Mouse (Mus musculus): ENCODE results near the gene Gnai3.

Gene Gnai3

DNA sequence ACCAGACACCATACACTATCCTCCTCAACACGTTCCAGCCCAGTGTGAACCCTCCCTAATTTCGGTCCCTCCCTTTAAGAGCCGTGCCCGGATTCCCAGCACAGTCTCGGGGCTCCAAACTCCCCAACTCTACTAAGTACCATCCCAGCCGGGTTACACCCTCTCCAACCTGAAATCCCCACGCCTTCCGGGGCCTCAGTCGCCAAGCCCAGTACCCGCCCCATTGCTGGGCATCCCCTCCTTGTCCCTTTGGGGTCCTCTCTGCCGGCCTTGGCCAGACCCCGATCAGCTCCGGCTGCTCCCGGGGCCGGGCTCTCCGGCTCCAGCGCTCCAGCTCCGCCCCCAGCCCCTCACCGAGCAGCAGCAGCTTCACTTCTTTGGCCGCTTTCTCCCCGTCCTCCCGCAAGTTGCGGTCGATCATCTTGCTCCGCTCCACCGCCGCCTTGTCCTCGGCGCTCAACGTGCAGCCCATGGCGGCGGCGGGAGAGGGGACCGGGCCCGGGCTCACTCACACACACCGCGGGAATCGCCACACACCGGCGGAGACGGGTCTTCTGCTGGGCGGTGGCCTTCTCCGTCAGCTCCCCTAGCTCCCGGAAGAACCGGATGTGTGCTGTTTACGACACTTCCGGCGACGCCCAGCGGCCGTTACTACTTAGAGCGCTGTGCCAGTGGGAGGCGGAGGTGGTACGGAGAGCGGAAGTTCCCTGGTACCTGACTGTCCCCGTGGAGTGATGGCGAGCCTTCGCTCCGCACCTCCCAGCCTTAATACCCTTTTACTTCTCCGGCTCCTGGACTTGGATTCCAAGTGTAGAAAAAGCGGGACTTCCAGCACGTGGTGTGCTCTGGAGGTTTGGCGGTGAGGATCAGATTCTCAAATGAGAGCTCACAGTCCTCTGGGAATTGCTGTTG lies at the start of gene Gnai3:
Gnai3 (minus strand) TSS at position 613 of the 912 bp plus-strand sequence.
- peak; percentile 76 to 79 for DNase-seq (ENCODE audit: low spot score in 2 of 2)

DNA sequence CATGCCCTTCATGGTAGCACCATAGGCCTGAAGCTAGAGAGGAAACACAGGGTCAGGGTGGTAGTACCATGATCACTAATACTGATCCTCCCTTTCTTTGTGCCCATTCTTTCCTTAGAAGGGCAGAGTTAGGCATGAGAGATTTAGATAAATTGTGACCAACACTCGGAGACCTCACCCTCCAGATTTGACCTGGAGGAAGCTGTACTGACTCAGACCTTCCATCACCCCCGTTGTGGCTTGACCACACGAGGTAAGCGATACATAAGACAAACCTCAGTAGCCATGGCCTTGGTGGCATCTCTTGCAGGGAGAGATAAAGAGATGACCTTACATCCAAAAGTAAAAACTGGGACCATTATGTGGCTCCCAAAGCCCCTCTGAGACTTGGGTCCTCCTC lies 49.3 kb upstream of the Gnai3 start:
- no peak for DNase-seq (ENCODE audit: low spot score in 2 of 2)

DNA sequence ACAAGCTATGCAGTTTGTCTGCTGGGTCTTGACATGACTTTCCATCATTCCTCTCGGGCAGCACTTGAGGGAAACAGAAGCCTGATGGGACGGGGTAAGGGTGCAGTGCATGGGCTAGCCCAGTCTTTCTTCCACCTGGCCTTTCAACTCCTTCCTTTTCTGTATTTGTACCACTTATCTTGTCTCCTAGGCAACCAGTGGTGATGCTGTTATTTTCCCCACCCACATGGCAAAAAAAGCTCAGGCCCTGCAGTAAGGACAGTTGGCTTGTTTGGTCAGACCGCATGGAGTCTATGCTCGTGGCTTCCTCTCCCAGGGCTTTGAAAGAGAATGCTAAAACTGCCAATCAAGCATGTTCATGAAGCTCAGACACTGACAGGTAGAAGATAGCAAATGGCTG lies 47.7 kb upstream of the Gnai3 start:
- DNase-seq (ENCODE audit: low spot score in 2 of 2): no peak

DNA sequence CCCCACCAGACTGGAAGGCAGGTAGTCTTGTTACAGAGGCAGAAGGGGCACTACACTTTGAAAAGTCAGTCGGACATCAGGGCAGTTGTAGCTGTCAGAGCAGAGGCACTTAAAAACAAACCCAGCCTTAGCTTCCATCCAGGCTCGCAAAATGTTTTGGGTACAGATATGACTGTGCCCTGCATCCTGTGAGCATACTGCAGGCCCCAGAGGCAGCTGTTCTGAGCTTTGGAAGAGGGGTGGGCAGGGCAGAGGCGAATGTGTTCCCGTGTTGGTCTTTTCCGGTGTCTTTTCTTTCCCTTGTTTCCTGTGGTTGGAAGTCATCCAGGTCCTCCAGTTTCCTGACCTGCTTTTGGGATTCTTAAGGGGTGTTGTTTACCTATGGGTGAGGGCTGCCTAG lies 44.0 kb upstream of the Gnai3 start:
- DNase-seq (ENCODE audit: low spot score in 2 of 2): no peak

DNA sequence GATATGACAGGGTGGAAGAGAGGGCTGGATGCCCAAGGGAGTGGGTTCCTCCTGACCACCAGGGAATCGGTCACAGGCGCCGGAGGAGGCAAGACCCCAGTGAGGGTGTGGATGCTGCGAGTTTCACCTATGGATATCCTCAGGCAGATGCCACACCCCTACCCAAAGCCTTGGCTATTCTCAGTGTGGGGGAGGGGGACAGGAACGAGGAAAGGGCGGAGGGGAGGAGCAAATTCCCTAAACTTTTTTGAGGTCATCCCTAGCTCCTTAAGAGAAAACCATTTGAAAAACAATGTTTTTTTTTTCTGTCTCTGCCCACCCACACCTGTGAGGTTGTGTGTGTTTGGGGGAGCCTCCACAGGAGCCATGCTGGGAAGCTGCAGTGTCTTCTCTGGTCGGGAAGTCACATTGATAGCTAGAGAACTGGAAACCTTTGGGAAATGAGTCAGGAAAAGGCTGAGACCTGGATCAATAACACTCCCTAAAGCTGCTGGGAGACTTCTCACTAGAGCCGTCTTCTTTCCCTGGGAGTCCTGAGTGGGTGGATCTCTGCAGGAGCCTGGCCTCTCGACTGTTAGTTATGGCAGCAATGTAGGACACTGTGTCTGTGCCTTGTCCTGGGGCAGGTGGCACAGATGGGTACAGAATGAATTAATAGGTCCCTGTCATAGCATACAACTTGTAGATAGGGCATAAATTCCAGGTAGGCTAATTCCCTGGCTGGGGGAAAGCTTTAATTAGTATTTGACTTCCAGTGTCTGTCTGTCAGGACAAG lies 43.0 kb upstream of the Gnai3 start:
- DNase-seq (ENCODE audit: low spot score in 2 of 2): no peak

DNA sequence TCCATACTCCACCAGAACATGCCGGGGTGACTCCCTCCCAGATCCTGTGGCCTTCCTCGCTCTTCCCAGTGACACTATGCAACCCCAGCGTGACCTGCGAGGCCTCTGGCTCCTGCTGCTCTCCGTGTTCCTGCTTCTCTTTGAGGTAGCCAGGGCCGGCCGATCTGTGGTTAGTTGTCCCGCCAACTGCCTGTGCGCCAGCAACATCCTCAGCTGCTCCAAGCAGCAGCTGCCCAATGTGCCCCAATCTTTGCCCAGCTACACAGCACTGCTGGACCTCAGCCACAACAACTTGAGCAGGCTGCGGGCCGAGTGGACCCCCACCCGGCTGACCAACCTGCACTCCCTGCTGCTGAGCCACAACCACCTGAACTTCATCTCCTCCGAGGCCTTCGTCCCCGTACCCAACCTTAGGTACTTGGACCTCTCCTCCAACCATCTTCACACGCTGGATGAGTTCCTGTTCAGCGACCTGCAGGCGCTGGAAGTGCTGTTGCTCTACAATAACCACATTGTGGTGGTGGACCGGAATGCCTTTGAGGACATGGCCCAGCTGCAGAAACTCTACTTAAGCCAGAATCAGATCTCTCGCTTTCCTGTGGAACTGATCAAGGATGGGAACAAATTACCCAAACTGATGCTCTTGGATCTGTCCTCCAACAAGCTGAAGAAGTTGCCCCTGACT lies 41.3 kb upstream of the Gnai3 start:
- DNase-seq (ENCODE audit: low spot score in 2 of 2): no peak

DNA sequence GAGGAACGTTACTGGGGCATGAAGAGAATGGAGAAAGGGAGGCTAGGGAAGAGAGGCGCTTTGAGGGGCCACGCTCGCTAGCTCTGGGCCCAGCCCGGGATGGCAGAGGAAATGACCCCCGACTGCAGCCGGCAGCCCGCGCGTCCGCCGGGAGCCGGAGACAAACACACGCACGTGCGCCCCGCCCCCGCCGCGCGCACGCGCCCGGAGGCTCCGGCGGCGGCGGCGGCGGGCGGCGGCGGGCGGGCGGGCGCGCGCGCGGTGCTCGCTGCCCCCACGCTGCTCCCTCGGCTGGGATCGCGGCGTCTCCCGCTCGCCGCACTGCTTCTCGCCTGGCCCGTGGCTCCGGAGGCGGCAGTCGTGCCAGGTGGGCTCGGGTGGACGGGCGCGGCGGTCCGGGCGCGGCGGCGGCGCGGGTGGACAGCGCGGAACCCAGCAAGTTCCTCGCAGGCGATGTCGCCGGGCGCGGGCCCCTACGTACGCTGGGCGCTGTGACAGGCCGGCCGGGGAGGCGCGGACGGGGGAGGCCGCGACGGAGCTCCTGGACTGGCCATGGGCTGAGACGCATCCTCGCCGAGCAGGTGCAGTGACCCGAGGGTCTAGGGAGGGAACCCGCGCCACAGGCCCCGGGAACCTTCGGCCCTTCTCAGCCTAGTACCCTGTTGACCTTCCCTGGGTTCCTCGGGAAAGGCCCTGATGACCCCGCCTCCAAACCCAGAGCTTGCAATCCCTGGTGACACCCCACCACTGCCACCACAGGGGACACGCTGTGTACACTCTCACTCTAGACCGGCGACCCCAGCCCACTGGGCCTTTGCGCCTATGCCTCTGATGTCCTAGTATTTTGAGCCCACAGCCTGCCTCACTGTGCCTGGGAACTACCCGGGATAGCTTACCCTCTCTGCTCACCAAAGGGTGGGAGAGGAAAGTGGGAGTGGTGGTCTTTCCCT lies 40.4 kb upstream of the Gnai3 start, which contains the start of gene Amigo1:
Amigo1 (plus strand) TSS at position 238 of the 950 bp plus-strand sequence.
- DNase-seq (ENCODE audit: low spot score in 2 of 2): no peak

DNA sequence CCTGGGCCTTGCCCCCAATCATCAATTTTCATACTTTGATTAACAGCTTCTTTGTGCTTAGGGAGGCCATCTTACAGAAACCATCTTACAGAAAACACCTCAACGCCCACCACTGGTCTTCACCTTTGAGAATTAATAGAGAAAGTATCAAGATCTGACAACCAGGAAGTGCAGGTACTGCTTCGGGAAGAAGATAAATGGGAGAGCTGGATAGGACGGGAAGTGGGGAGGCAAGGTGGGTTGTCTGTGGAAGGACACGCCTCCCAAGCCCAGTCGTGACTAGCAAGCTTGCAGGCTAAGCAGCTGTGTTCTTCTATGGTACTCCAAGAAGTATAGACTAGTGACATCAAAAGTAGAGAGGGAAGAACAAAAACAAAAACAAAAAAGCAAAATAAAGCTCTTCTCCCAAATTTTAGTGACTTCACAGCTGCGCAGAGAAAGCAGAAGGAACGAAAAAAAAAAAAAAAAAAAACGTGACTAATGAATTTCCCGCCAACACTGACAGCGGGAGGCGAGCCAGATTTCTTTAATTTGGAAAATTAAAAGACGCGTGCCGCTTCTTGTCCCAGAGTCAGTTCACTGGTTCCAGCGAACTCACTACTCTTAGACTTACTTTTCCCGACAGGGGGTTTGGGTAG lies 39.6 kb upstream of the Gnai3 start:
- DNase-seq (ENCODE audit: low spot score in 2 of 2): no peak

DNA sequence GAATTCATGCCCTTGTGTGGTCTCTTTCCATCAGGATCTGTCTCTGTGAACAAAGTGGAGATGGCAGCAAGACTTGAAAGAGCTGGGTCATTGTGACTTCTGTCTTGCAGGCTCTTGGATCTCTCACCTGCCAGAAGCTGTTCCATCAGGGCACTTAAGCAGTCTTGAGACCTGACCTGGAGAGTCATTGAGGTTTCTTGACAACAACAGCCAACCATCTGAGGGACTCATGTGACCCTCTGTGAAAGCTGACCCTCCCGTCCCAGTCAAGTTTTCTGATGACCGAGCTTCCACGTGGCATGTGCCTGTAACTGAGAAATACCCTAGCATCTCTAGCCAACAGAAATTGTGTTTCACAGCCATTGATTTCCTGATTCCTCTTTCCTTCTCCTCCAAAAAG lies 38.8 kb upstream of the Gnai3 start:
- DNase-seq (ENCODE audit: low spot score in 2 of 2): no peak

DNA sequence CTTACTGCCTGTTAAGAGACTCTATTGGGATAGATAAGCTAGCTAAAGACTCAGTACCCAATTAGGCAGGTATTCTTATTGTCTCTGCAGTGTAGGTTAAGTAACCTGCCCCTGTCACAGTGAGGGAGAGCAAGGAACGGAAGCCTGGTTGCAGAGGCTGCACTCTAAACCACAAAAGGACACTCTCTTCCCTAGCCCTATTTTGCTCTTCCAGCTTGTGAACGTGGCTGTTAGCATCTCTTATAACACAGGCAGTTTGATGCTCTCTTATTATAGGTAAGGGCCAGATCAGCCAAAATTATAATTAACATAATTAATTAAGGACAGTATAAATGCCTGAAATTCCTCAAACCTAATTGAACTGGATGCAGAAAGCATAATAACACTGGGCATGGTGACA lies 34.6 kb upstream of the Gnai3 start:
- no peak for DNase-seq (ENCODE audit: low spot score in 2 of 2)

DNA sequence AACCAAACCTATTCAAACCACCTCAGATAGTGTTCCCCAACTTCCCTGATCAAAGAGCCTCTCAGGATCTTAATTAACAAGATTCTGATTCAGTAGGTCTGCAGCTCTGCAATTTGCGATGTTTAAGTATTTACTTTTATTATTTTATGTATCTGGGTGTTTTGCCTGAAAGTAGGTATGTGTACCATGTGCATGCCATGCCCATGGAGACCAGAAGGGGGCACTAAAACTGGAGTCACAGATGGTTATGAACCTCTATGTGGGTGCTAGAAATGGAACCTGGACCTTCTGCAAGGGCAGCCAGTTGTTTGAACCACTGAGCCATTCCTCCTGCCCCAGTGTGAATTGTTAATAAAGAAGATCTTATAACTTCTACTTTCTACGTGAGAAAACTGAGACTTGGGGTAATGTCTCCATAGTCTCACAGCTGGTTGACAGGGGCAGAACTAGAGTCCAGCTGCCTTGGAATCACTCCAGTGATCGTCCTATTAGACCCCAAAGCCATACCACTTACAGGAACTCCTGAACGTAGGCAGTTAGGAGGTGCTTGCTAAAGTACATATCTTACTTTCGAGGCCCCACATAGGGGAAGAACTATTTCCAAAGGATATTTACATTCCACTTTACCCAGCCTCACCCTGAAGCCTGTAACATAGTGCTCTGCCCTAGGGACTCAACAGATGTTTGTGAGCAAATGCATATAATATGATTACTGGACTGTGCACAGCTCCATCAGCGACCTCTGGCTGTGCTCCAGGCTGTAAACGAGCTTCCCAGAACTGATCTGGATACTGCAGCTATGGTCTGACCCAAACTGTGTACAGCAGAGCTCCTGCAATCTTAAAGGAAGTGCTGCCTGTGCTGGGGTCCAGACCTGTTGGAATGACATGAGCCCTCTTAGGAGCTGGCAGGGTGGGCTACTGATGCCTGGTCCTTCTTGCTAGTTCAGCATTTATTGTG lies 33.1 kb upstream of the Gnai3 start:
- no peak for DNase-seq (ENCODE audit: low spot score in 2 of 2)

DNA sequence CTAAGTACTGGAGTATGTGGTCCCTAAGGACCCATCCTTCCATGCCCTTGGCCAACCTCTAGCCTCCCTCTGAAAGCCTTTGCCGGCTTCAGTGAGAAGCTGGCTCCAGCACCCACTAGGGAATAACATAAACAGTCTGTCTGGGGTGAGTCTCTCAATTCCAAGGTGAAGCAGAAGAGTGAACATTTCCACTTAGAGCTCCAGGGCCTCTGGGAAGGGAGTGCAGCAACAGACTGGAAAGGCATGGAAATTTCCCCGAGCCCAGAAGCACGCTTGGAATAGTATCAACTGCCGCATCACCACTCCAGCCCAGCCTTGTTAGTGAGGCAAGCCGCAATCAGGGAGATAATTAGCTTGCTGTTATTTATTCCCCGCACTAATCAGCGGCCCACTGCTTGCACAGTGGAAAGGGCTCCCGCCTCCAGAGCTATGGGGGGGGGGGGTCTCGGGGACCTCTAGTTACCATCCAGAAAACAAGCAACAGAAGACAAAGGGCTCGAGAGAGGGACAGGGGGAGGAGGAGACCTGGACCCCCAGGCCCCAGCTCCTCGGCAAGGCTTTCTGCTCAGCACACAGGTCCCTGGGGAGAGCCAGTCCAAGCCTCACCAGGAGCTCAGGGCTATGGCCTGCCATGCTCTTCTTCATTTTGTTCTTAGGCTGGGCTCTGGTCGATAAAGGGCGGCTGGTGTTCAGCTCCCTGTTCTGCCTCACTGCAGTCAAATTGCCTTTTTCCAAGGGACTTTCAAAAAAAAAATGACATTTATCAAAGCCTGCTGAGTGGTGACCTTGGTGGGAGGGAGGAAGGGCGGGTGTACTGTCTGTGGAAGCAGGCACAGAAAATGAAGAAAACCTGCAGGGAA lies 29.0 kb upstream of the Gnai3 start:
- peak in 1 of 2 experiments; percentile 52 for DNase-seq (ENCODE audit: low spot score in 2 of 2)

DNA sequence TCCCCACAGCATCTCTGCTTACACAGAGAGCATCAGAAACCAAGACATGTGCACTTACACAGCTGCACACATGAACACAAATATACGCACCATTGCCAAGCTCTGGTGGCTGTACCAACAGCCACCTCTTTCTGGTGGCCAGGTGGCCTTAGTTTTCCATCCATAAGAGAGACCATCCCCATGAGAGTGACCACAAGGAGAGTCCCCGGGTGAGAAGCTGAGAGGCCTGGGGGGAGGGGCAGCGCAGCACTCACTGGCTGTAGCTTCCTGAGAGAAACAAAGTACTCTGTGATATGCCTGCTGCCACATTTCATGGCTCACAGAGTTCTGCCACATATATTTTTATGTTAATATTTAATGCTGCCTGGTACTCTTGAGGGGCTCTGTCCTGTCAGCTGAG lies 23.3 kb upstream of the Gnai3 start:
- DNase-seq (ENCODE audit: low spot score in 2 of 2): no peak

DNA sequence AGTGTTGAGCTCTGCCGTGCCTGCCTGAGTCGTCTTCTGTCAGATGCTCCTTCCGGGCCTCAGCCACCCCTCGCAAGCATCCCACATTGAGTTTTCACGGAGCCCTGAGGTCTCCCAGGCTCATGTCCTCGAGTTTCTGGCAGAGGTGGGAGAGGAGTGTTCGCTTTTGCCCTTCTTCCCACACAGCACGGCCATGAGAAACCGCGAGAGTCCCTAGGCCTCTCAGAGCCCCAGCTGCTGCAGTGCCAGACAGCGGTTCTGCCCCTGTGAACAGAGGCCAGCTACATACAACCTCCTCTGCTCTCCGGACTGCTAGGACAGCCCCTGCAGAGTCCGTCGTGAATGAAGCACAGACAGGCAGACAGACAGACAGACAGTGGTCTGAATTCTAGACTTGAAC lies 21.6 kb upstream of the Gnai3 start:
- DNase-seq (ENCODE audit: low spot score in 2 of 2): no peak

DNA sequence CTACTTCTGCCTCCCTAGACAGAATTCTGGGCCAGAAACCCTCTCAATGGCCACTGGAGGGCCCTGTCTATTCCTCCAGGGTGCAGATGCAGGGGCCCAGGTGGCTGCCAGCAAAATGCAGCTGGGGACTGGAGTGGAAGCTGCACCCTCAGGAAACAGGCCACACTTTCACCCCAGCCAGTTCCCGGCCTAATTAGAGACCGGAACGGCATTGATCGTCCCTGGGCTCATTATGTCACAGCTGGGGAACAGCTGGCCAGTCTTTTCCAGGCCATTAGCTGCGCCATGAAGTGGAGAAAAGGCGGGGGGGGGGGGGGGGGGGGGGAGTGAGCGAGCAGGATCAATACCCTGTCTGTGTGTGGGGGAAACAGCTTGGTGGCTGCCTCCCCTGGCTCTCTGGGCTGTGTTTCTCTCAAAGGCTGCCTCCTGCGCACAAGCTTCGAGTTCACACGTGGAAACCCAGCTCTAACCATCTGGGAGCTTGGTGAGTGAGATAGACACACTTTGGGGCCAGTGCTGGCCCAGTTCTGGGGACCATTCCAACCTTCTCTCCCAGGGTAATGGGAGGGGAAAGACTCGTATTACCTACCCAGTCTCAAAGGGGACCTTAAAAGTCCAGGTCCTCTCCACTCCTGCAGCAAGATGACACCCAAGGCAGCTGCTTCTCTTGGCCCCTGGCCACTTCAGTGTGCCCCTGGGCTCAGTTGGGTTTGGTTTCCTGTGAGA lies 20.7 kb upstream of the Gnai3 start:
- DNase-seq (ENCODE audit: low spot score in 2 of 2): peak in 1 of 2 experiments; percentile 17

DNA sequence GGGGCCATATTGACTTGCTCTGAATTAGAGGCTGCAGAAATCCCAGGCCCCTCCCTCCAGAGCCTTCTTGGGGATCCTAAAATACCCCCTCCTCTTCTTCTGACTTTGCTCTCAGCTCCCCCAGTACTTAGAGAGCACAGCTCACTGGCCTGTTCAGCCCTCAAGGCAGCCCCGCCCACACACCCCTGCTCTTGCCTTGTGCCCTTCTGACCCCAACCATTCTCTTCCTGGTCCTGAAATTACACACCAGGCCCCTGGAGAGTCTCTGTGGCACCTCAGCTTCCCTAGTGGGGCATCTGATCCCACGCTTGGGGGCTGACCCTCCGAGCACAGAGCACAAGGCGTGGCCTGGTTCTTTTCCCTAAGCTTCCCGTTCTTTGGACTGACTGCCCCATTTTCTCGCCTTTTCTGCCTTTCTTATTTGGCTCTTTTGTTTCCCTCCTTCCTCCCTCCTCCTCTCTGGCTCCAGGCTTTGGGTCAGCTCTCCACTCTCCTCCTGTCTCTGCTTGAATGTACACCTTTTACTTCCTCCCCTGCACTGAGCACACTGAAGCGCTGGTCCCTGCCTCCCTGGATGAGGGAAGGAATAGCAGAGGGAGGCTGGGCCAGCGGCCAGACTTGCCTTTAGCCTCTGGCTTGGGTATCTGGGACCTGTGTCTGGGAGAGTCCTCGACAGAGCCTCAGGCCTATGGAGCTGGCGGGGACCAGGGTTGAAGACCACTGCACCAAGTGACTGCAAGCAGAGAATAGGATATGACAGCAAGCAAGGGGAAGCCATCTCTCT lies 19.8 kb upstream of the Gnai3 start:
- no peak for DNase-seq (ENCODE audit: low spot score in 2 of 2)

DNA sequence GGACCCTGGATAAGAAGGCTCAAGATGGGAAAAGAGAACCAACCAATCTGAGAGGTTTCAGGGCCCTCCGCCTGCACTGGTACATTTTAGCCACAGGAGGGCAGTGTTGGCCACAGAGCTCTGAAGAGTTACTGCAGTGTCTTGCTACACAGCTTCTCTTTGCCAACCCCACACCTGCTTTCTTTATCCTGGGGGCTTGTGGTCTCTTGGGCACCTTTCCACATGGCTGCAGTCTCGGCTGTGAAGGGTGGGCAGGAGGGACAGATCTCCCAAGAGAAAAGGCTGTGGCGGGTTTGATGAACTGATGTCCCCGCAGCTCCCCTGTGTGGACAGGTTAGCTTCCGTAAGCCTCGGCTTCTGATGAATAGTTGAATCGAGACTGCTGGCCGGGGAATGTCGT lies 18.9 kb upstream of the Gnai3 start:
- peak; percentile 79 to 85 for DNase-seq (ENCODE audit: low spot score in 2 of 2)
